Mouse (Mus musculus): Measurements from ENCODE around the gene Hexim2.

DNA sequence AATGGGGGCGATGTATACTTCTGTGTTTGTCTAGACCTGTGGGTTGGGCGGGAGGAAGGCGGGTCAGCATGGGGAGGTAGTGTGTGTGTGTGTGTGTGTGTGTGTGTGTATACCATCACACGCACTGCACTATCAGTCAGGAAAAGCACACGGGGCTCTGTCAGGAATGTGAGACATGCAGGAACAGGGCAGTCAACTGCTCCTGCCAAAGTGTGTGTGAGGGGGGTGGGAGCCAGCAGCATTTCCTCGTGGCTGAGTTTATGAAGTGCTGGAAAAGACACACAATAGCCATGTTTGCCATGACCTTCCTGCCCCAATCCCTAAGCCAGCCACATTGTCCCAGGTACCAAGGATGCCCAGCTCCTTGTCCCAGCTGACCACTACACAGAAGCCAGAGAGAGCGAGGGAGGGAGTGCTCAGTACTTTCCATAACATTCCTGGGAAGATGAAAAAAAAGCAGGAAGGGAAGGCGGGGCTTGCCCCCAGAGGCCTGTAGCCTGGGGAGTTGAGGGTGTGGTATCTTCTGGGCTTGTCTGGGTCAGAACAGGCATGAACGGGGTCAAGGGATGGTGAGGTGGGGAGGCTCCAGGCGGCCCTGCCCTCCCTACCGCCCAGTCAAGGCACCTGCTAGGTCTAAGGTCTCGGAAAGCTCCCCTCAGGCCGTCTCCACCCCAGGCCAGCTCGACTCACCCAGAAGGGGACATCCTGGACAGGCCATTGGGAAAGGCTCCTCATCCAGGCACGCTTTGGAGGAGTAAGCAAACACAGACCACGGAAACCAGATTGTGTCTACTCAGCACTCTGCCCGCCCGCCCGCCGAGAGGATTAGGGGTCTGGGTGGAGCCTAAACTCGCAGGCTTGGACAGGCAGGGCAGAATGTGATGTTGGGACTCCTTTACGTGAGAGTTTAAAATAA is 35.0 kb upstream of the Hexim2 start:
- TF ChIP-seq CTCF (IDR thresholded peaks at IDR 0.05; ENCODE audit: control insufficient read depth, insufficient read depth, low read length) (no peak), POLR2A (IDR thresholded peaks at IDR 0.05; ENCODE audit: borderline replicate concordance, control insufficient read depth, low read depth, low read length) (no peak)

Data from bone marrow, adult 2 months (tissue).